Mouse (Mus musculus) left cerebral cortex, postnatal 36 days (tissue): ENCODE data around the gene Jam3. TPM values are rescaled to one million over a fixed set of nuclear protein-coding genes. Genes with fewer than 3 reads are reported as not detected.

Experiments
- DNase-seq, 2 experiments: peaks; one replicate each; pipeline ENCODE4 v3.0.0; 2021 to 2022; ENCODE audit warnings: low spot score in 2 of 2, mixed read lengths in 1 of 2
- intact Hi-C: fragments of 180-260 bp; cut with DNase I; formaldehyde crosslinking; loops from one replicate; pipeline ENCODE4 v1.15.1; 2025
- total RNA-seq, 2 experiments: library from RNA; stranded (reverse); gene quantifications; 2 replicates each; pipeline ENCODE4 v1.2.3; 2021

The Jam3 gene
- total RNA-seq, 2 experiments from 2014 or later, result 34.6 to 38.7 TPM

DNA sequence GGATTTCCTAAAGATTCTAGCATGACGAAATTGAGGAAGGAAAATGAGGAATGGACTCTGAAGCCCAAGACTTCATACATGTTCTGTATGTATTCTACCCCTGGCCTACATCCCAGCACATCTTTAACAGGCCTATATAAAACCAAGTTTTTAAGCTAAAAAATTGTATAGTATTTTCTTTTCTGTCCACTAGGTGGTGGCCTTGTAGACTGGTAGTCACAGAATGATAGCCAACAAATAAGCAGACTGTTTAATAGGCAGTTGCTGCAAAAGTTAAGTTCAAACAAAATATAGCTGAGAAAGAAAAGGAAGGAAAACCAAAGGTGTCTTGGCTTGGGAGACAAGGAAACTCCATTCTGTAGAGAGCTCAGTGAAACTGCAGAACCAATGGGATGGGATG, 80.5 kb downstream of the Jam3 start:
- intact Hi-C loops, result no loop called here
- no peak for DNase-seq

DNA sequence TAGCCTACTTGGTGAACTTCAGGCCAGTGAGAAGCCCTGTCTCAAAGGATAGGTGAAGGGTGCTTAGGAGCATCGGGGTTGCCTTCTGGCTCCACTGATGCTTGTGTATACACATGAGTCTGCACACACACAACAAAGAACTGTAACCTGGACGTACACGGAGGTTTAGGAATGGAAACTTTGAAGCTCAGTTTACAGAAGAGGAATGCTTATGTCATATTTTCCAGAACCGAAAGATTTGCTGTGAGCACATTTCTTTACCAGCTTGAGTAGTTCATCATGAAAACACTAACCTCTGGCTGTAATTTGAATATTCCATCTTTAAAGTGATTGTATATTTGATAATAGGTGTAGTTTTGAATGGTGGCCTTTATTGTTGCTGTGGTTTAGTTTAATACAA, 84.3 kb downstream of the Jam3 start:
- no peak for DNase-seq
- intact Hi-C loops, result no loop called here

DNA sequence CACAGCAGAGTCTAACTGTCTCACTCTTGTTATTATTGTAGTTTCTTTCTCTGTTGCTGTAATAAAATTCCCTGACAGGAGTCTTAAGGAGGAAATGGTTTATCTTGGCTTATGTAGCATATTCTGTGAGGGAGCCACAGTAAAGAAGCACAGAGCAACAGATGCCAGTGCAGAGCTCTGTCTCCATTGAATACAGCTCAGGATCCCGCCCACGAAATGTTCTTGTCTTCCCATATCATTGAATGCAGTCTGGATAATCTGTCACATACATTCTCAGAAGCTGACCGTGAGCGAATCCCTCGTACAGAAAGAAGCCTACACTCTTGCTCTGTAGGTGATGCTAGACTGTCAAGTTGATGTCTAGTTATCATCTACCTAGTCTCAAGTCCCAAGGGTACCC, 96.9 kb downstream of the Jam3 start:
- intact Hi-C loops, result no loop called here
- DNase-seq, result peak; percentile 37 to 41

- intact Hi-C loops, result no loop called here
- DNase-seq, result no peak
Measured at GRCm38 (mm10) chr9:27049492-27049891, 105.7 kb downstream of the Jam3 start.

Other genes starting within 250 kb of the Jam3 start
- gene Gm1110, start 232.3 kb downstream of the Jam3 start, total RNA-seq, result not detected
- gene Acad8, start 155.9 kb downstream of the Jam3 start, total RNA-seq, result 10 to 100 TPM; 29.5 to 36.3 TPM
- 10 to 100 TPM; 62.4 to 63.4 TPM for gene Thyn1, start 155.7 kb downstream of the Jam3 start, total RNA-seq
- gene Vps26b, start 125.4 kb downstream of the Jam3 start, total RNA-seq, result 100 to 1,000 TPM in 1 of 2 experiments, 10 to 100 TPM in 1; 94.4 to 105 TPM
- gene Ncapd3, start 125.2 kb downstream of the Jam3 start, total RNA-seq, result 10 to 100 TPM; 18.6 to 21.5 TPM
- gene Igsf9b, start 143.8 kb upstream of the Jam3 start, total RNA-seq, result 10 to 100 TPM; 49.8 to 69.8 TPM
- not detected for gene Spata19, start 241.4 kb upstream of the Jam3 start, total RNA-seq